Mouse (Mus musculus): ENCODE data around the gene Trim17. TPM values are rescaled to one million over a fixed set of nuclear protein-coding genes. Genes with fewer than 3 reads are reported as not detected.

The Trim17 gene
- polyA plus RNA-seq, 1 experiment from 2014 or later: 0.08 TPM

DNA sequence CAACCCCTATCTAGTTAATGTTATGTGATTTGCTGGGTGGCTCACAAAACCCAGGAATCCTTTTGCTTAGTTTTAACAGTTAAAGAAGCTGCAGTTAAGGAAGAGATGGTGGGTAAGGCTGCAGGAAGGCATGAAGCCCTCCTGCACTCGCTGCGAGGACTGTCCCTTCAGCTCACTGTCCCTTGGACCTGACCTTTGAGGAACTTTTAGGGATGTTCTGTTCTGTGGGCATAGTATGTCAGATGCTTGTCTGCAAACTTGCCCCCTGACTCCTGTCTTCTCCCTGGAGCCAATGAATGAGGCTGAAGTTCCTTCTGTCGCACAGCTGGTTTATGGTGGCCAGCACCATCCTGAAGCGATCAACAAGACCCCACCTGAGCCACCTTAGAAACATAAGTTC, 34.7 kb downstream of the Trim17 start:
- no peaks in the 10 kb centered on the region; the same call in 1 of the 2 replicates for H3K27me3 ChIP-seq (replicated peaks; ENCODE audit: control insufficient read depth, insufficient read depth, low read length)
- no peak overlapping the region for H3K9ac ChIP-seq (ENCODE audit: low read depth, low read length)
- WGBS: 95% methylated on average over 4 of the region's 4 CpGs
- no peak for TF ChIP-seq CTCF (IDR thresholded peaks at IDR 0.05; ENCODE audit: low read depth)
- no peaks in the 10 kb centered on the region; the same call in 1 of the 2 replicates for H3K4me1 ChIP-seq (replicated peaks; ENCODE audit: control insufficient read depth, insufficient read depth, low read length)
- ATAC-seq: no peak
- no peak overlapping the region for H3K4me2 ChIP-seq (replicated peaks; ENCODE audit: low read depth)
- H3K36me3 ChIP-seq (ENCODE audit: control insufficient read depth, insufficient read depth): peaks cover 58% of the 10 kb centered on the region
- no peak overlapping the region for H3K27ac ChIP-seq (ENCODE audit: low read depth, low read length)
- no peak overlapping the region for H3K4me3 ChIP-seq (ENCODE audit: low read depth, low read length)
- H3K9me3 ChIP-seq (ENCODE audit: control insufficient read depth): no peaks in the 10 kb centered on the region

GRCm38 (mm10) chr11:58990141-58990540, 35.7 kb downstream of the Trim17 start:
- ATAC-seq: no peak
- H3K9ac ChIP-seq (ENCODE audit: low read depth, low read length): no peak overlapping the region
- 92% methylated on average over 17 of the region's 17 CpGs for WGBS
- no peaks in the 10 kb centered on the region for H3K9me3 ChIP-seq (ENCODE audit: control insufficient read depth)
- no peak overlapping the region for H3K27ac ChIP-seq (ENCODE audit: low read depth, low read length)
- peaks cover 49% of the 10 kb centered on the region for H3K36me3 ChIP-seq (ENCODE audit: control insufficient read depth, insufficient read depth)
- no peak overlapping the region for H3K4me2 ChIP-seq (replicated peaks; ENCODE audit: low read depth)
- H3K4me1 ChIP-seq (replicated peaks; ENCODE audit: control insufficient read depth, insufficient read depth, low read length): no peaks in the 10 kb centered on the region; the same call in 1 of the 2 replicates
- TF ChIP-seq CTCF (IDR thresholded peaks at IDR 0.05; ENCODE audit: low read depth): no peak
- H3K27me3 ChIP-seq (replicated peaks; ENCODE audit: control insufficient read depth, insufficient read depth, low read length): peaks cover 3% of the 10 kb centered on the region; the same call in 1 of the 2 replicates
- no peak overlapping the region for H3K4me3 ChIP-seq (ENCODE audit: low read depth, low read length)

DNA sequence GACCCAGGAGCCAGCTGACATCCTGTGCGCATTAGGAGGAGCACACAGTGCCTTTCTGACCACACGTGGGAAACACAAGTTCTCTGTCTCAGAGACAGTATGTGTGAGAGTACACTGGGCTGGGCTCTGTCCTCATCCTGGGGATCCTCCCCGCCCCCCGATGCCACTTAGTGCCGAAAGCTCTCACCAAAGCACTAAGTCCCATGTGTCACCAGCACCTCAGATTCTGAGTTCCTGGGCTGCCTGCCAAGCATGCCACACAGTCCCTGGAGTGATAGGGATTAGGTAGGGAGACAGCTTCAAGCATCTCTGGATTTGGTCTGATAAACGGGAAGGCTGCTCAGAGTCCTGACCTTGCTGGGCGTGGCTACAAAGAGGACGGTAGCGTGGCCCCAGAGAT, 36.3 kb downstream of the Trim17 start:
- Histone ChIP-seq H3K36me3 (ENCODE audit: control insufficient read depth, insufficient read depth) (peaks cover 42% of the 10 kb centered on the region), H3K4me3 (ENCODE audit: low read depth, low read length) (no peak overlapping the region), H3K27me3 (replicated peaks; ENCODE audit: control insufficient read depth, insufficient read depth, low read length) (peaks cover 3% of the 10 kb centered on the region; the same call in 1 of the 2 replicates), H3K4me2 (replicated peaks; ENCODE audit: low read depth) (no peak overlapping the region), H3K9me3 (ENCODE audit: control insufficient read depth) (no peaks in the 10 kb centered on the region), H3K27ac (ENCODE audit: low read depth, low read length) (no peak overlapping the region), H3K9ac (ENCODE audit: low read depth, low read length) (no peak overlapping the region), H3K4me1 (replicated peaks; ENCODE audit: control insufficient read depth, insufficient read depth, low read length) (no peaks in the 10 kb centered on the region)
- WGBS: 63% methylated on average over 9 of the region's 9 CpGs
- ATAC-seq: no peak
- no peak for TF ChIP-seq CTCF (IDR thresholded peaks at IDR 0.05; ENCODE audit: low read depth)

GRCm38 (mm10) chr11:58991911-58992310, 37.4 kb downstream of the Trim17 start:
- WGBS: 79% methylated on average over 3 of the region's 3 CpGs

GRCm38 (mm10) chr11:58993091-58993670, 38.7 kb downstream of the Trim17 start:
- Histone ChIP-seq H3K4me1 (replicated peaks; ENCODE audit: control insufficient read depth, insufficient read depth, low read length) (no peaks in the 10 kb centered on the region), H3K4me3 (ENCODE audit: low read depth, low read length) (no peak overlapping the region), H3K9ac (ENCODE audit: low read depth, low read length) (no peak overlapping the region), H3K9me3 (ENCODE audit: control insufficient read depth) (no peaks in the 10 kb centered on the region), H3K4me2 (replicated peaks; ENCODE audit: low read depth) (no peak overlapping the region), H3K27ac (ENCODE audit: low read depth, low read length) (no peak overlapping the region), H3K36me3 (ENCODE audit: control insufficient read depth, insufficient read depth) (peaks cover 26% of the 10 kb centered on the region), H3K27me3 (replicated peaks; ENCODE audit: control insufficient read depth, insufficient read depth, low read length) (peaks cover 3% of the 10 kb centered on the region; the same call in 1 of the 2 replicates)
- 56% methylated on average over 6 of the region's 6 CpGs for WGBS
- TF ChIP-seq CTCF (IDR thresholded peaks at IDR 0.05; ENCODE audit: low read depth): no peak
- no peak for ATAC-seq

More at GRCm38 (mm10) chr11:58991911-58992310, 37.4 kb downstream of the Trim17 start:
- no peak overlapping the region for H3K9ac ChIP-seq (ENCODE audit: low read depth, low read length)
- H3K9me3 ChIP-seq (ENCODE audit: control insufficient read depth): no peaks in the 10 kb centered on the region
- no peaks in the 10 kb centered on the region for H3K4me1 ChIP-seq (replicated peaks; ENCODE audit: control insufficient read depth, insufficient read depth, low read length)
- H3K27me3 ChIP-seq (replicated peaks; ENCODE audit: control insufficient read depth, insufficient read depth, low read length): peaks cover 3% of the 10 kb centered on the region; the same call in 1 of the 2 replicates
- no peak for ATAC-seq
- no peak overlapping the region for H3K4me3 ChIP-seq (ENCODE audit: low read depth, low read length)
- H3K27ac ChIP-seq (ENCODE audit: low read depth, low read length): no peak overlapping the region
- no peak overlapping the region for H3K4me2 ChIP-seq (replicated peaks; ENCODE audit: low read depth)
- peaks cover 36% of the 10 kb centered on the region for H3K36me3 ChIP-seq (ENCODE audit: control insufficient read depth, insufficient read depth)
- no peak for TF ChIP-seq CTCF (IDR thresholded peaks at IDR 0.05; ENCODE audit: low read depth)

- WGBS: 3% methylated on average over 34 of the region's 35 CpGs
- peak; percentile 51 for TF ChIP-seq CTCF (IDR thresholded peaks at IDR 0.05; ENCODE audit: low read depth)
- Histone ChIP-seq H3K4me3 (ENCODE audit: low read depth, low read length) (peak overlapping the region; percentile 34), H3K36me3 (ENCODE audit: control insufficient read depth, insufficient read depth) (peaks cover 14% of the 10 kb centered on the region), H3K4me1 (replicated peaks; ENCODE audit: control insufficient read depth, insufficient read depth, low read length) (no peaks in the 10 kb centered on the region), H3K9ac (ENCODE audit: low read depth, low read length) (no peak overlapping the region), H3K4me2 (replicated peaks; ENCODE audit: low read depth) (peak overlapping the region; percentile 68), H3K27ac (ENCODE audit: low read depth, low read length) (no peak overlapping the region), H3K27me3 (replicated peaks; ENCODE audit: control insufficient read depth, insufficient read depth, low read length) (peaks cover 3% of the 10 kb centered on the region; the same call in 1 of the 2 replicates), H3K9me3 (ENCODE audit: control insufficient read depth) (no peaks in the 10 kb centered on the region)
- peak; percentile 71 for ATAC-seq
Measured at GRCm38 (mm10) chr11:58994337-58994826, 39.9 kb downstream of the Trim17 start.
